ENCODE assay signal across 31 mouse cellular contexts in the genomic region with DNA sequence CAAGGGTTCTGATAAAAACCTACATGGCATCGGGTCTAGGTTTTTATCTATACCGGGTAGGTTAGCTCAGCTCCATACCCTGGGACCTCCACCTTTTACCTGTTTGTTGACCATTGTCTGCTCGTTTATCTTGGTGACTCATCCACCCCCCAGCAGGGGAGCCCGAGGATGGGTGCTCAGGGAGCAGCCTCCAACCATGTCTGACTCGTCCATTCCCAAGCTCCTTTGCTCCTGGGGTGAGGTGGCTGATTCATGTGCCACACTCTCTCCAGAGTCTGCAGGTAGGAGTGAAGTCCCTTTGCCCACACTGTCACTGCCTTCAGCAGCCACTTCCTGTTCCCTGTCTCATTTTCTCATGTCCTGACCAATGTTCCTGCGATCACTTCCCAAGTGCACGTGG. TPM values are rescaled to one million over a fixed set of nuclear protein-coding genes. Genes with fewer than 3 reads are reported as not detected.
"Had no signal": no experiment of that assay in that cellular context is flagged by ENCODE, and none has a peak within 500 bp of the region (broad histone marks: within the 10 kb centered on the region; RNA-seq: fewer than 3 reads in every experiment).

No protein-coding gene starts in this region.

- H3K9ac ChIP-seq: kidney, embryonic 15.5 days; limb, embryonic 15.5 days; liver, embryonic 14.5 days; liver, postnatal 0 days; lung, embryonic 14.5 days; midbrain, embryonic 13.5 days; neural tube, embryonic 13.5 days; stomach, embryonic 15.5 days had no signal

- H3K4me2 ChIP-seq: kidney, embryonic 15.5 days; limb, embryonic 15.5 days; liver, embryonic 11.5 days; lung, embryonic 14.5 days; midbrain, embryonic 13.5 days; neural tube, embryonic 13.5 days; stomach, embryonic 15.5 days had no signal

- H3K9me3 ChIP-seq: kidney, embryonic 15.5 days; limb, embryonic 15.5 days; megakaryocyte, embryonic 14.5 days; midbrain, embryonic 10.5 days; midbrain, embryonic 13.5 days; neural tube, embryonic 13.5 days; stomach, embryonic 15.5 days had no signal

- H3K4me3 ChIP-seq: kidney, embryonic 15.5 days; limb, embryonic 15.5 days; megakaryocyte, embryonic 14.5 days; midbrain, embryonic 10.5 days; midbrain, embryonic 13.5 days; myocyte; neural tube, embryonic 13.5 days; stomach, embryonic 15.5 days had no signal

- H3K27ac ChIP-seq: kidney, embryonic 15.5 days; limb, embryonic 15.5 days; liver, embryonic 14.5 days; midbrain, embryonic 10.5 days; midbrain, embryonic 13.5 days; neural tube, embryonic 13.5 days; stomach, embryonic 15.5 days had no signal

- H3K4me1 ChIP-seq: midbrain, embryonic 10.5 days; stomach, embryonic 15.5 days had no signal

- DNase-seq: kidney, adult 8-10 months; kidney, postnatal 10 days; kidney, postnatal 36 days; layer of hippocampus, adult 9-11 months; liver, postnatal 0 days; lung, embryonic 14.5 days; right cerebral cortex, postnatal 25 days; spleen, adult 18-20 months; thymus, adult 18-20 months; thymus, postnatal 36 days had no signal

- H3K27me3 ChIP-seq: limb, embryonic 15.5 days; midbrain, embryonic 13.5 days; neural tube, embryonic 13.5 days; stomach, embryonic 15.5 days had no signal

- H3K36me3 ChIP-seq: kidney, embryonic 15.5 days; limb, embryonic 15.5 days; midbrain, embryonic 10.5 days; midbrain, embryonic 13.5 days; neural tube, embryonic 13.5 days; stomach, embryonic 15.5 days had no signal

- ATAC-seq: liver, postnatal 0 days; lung, postnatal 0 days; midbrain, embryonic 13.5 days; midbrain, embryonic 16.5 days had no signal

RNA-seq across cellular contexts. Expression of a gene that starts 33.8 kb away (rescaled TPM):
- total RNA-seq: layer of hippocampus, adult 18-20 months; layer of hippocampus, postnatal 25 days; left cerebral cortex, adult 18-20 months; left cerebral cortex, postnatal 25 days; monocyte, adult 5-6 weeks; neutrophil, adult 5-6 weeks had no signal
- polyA plus RNA-seq: kidney, embryonic 15.5 days; limb, embryonic 11.5 days; limb, embryonic 15.5 days; liver, embryonic 11.5 days; liver, embryonic 14.5 days; liver, postnatal 0 days; lung, embryonic 14.5 days; lung, postnatal 0 days; midbrain, embryonic 10.5 days; midbrain, embryonic 13.5 days; midbrain, embryonic 16.5 days; myocyte; neural tube, embryonic 13.5 days; stomach, embryonic 15.5 days; testis, adult 2 months; urinary bladder, adult 2 months had no signal

RNA-seq across cellular contexts. Expression of a gene that starts 55.2 kb away (rescaled TPM):
- total RNA-seq: layer of hippocampus, adult 18-20 months; layer of hippocampus, postnatal 25 days; left cerebral cortex, adult 18-20 months; left cerebral cortex, postnatal 25 days; monocyte, adult 5-6 weeks; neutrophil, adult 5-6 weeks had no signal
- polyA plus RNA-seq: liver, postnatal 0 days; lung, embryonic 14.5 days; lung, postnatal 0 days; myocyte; neural tube, embryonic 13.5 days; urinary bladder, adult 2 months had no signal
